Mouse (Mus musculus): ENCODE data around the gene Asb12. TPM values are rescaled to one million over a fixed set of nuclear protein-coding genes. Genes with fewer than 3 reads are reported as not detected.
"Not testable (repeated sequence)": the region's sequence is repeated elsewhere in the genome, so short reads cannot be mapped to it uniquely, and the experiment has no call there.

Gene Asb12
- polyA plus RNA-seq (2012; fragmentation: generic; extraction: Trizol) = not detected
- long read RNA-seq, experiment 1 = 0 reads
- long read RNA-seq, experiment 2 = 0 reads

GRCm38 (mm10) chrX:95557887-95558286 lies at the start of gene Asb12, which contains the start of gene Pfn5:
TSS of gene Asb12 (minus strand) at chrX:95557987.
TSS of gene Pfn5 (plus strand) at chrX:95558104.
- TF ChIP-seq CEBPB (IDR thresholded peaks at IDR 0.05; ENCODE audit: low read depth) (no peak), CTCF (IDR thresholded peaks at IDR 0.05; ENCODE audit: control insufficient read depth, insufficient read depth, insufficient read length) (no peak)
- no peak within 1 kb of the TSS for H3ac ChIP-seq (ENCODE audit: control insufficient read depth, insufficient read length, low read depth)
- H3K79me2 ChIP-seq (ENCODE audit: control insufficient read depth, insufficient read depth) = no peaks in the 10 kb centered on the region
- H3K4me3 ChIP-seq (ENCODE audit: insufficient read depth, poor library complexity, severe bottlenecking) = no peak within 1 kb of the TSS
- no peaks in the 10 kb centered on the region for H3K36me3 ChIP-seq (ENCODE audit: control insufficient read depth, insufficient read depth)
- H3K27me3 ChIP-seq (ENCODE audit: control insufficient read depth, insufficient read depth, insufficient read length) = no peaks in the 10 kb centered on the region
- H3K79me3 ChIP-seq (ENCODE audit: low read depth) = no peaks in the 10 kb centered on the region

GRCm38 (mm10) chrX:95600609-95601008 lies 42.8 kb upstream of the Asb12 start:
- TF ChIP-seq MYOD1 (IDR thresholded peaks at IDR 0.05; ENCODE audit: control insufficient read depth, insufficient read length, low read depth) (no peak), CTCF (IDR thresholded peaks at IDR 0.05; ENCODE audit: control insufficient read depth, insufficient read depth, insufficient read length) (no peak), MAX (IDR thresholded peaks at IDR 0.05) (no peak), USF1 (IDR thresholded peaks at IDR 0.05; ENCODE audit: low read depth) (no peak), CEBPB (IDR thresholded peaks at IDR 0.05; ENCODE audit: low read depth) (no peak), MYOG (IDR thresholded peaks at IDR 0.05; ENCODE audit: control insufficient read depth, extremely low read depth, insufficient read length) (no peak), FOSL1 (IDR thresholded peaks at IDR 0.05; ENCODE audit: insufficient read depth, low read length, poor library complexity, severe bottlenecking) (no peak)
- H3ac ChIP-seq (ENCODE audit: control insufficient read depth, insufficient read length, low read depth) = no peak overlapping the region
- no peaks in the 10 kb centered on the region for H3K79me3 ChIP-seq (ENCODE audit: low read depth)
- no peaks in the 10 kb centered on the region for H3K36me3 ChIP-seq (ENCODE audit: control insufficient read depth, insufficient read depth)
- H3K79me2 ChIP-seq (ENCODE audit: control insufficient read depth, insufficient read depth) = no peaks in the 10 kb centered on the region
- no peaks in the 10 kb centered on the region for H3K27me3 ChIP-seq (ENCODE audit: control insufficient read depth, insufficient read depth, insufficient read length)
- H3K4me3 ChIP-seq (ENCODE audit: insufficient read depth, poor library complexity, severe bottlenecking) = no peak overlapping the region

- Histone ChIP-seq H3K79me2 (ENCODE audit: control insufficient read depth, insufficient read depth) (no peaks in the 10 kb centered on the region), H3K27me3 (ENCODE audit: control insufficient read depth, insufficient read depth, insufficient read length) (no peaks in the 10 kb centered on the region), H3ac (ENCODE audit: control insufficient read depth, insufficient read length, low read depth) (no peak overlapping the region), H3K4me3 (ENCODE audit: insufficient read depth, poor library complexity, severe bottlenecking) (no peak overlapping the region), H3K79me3 (ENCODE audit: low read depth) (no peaks in the 10 kb centered on the region), H3K36me3 (ENCODE audit: control insufficient read depth, insufficient read depth) (no peaks in the 10 kb centered on the region)
- TF ChIP-seq FOSL1 (IDR thresholded peaks at IDR 0.05; ENCODE audit: insufficient read depth, low read length, poor library complexity, severe bottlenecking) = no peak
- TF ChIP-seq MYOD1 (IDR thresholded peaks at IDR 0.05; ENCODE audit: control insufficient read depth, insufficient read length, low read depth) = no peak
- no peak for TF ChIP-seq USF1 (IDR thresholded peaks at IDR 0.05; ENCODE audit: low read depth)
- TF ChIP-seq CTCF (IDR thresholded peaks at IDR 0.05; ENCODE audit: control insufficient read depth, insufficient read depth, insufficient read length) = no peak
- TF ChIP-seq MYOG (IDR thresholded peaks at IDR 0.05; ENCODE audit: control insufficient read depth, extremely low read depth, insufficient read length) = no peak
- TF ChIP-seq MAX (IDR thresholded peaks at IDR 0.05) = no peak
- no peak for TF ChIP-seq CEBPB (IDR thresholded peaks at IDR 0.05; ENCODE audit: low read depth)
These were observed 3.5 kb downstream of the Asb12 start for GRCm38 (mm10) chrX:95554321-95554720.

DNA sequence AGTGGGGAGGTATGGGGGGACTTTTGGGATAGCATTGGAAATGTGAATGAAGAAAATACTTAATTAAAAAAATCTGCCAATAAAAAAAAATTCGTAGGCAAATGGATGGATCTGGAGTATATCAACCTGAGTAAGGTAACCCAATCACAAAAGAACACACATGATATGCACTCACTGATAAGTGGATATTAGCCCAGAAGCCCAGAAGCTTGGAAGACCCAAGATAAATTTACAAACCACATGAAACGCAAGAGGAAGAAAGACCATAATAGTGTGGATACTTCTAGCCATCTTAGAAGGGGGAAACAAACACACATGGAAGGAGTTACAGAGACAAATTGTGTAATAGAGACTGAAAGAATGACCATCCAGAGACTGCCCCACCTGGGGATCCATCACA lies 22.3 kb downstream of the Asb12 start:
- H3ac ChIP-seq (ENCODE audit: control insufficient read depth, insufficient read length, low read depth); H3K79me3 ChIP-seq (ENCODE audit: low read depth); H3K4me3 ChIP-seq (ENCODE audit: insufficient read depth, poor library complexity, severe bottlenecking); H3K79me2 ChIP-seq (ENCODE audit: control insufficient read depth, insufficient read depth); H3K27me3 ChIP-seq (ENCODE audit: control insufficient read depth, insufficient read depth, insufficient read length); H3K36me3 ChIP-seq (ENCODE audit: control insufficient read depth, insufficient read depth): not testable (repeated sequence)

GRCm38 (mm10) chrX:95525166-95525565 lies 32.6 kb downstream of the Asb12 start:
- TF ChIP-seq MAX (IDR thresholded peaks at IDR 0.05) (no peak), USF1 (IDR thresholded peaks at IDR 0.05; ENCODE audit: low read depth) (no peak), MYOG (IDR thresholded peaks at IDR 0.05; ENCODE audit: control insufficient read depth, extremely low read depth, insufficient read length) (no peak), CEBPB (IDR thresholded peaks at IDR 0.05; ENCODE audit: low read depth) (no peak), MYOD1 (IDR thresholded peaks at IDR 0.05; ENCODE audit: control insufficient read depth, insufficient read length, low read depth) (no peak), CTCF (IDR thresholded peaks at IDR 0.05; ENCODE audit: control insufficient read depth, insufficient read depth, insufficient read length) (no peak), FOSL1 (IDR thresholded peaks at IDR 0.05; ENCODE audit: insufficient read depth, low read length, poor library complexity, severe bottlenecking) (no peak)
- no peak overlapping the region for H3K4me3 ChIP-seq (ENCODE audit: insufficient read depth, poor library complexity, severe bottlenecking)
- no peaks in the 10 kb centered on the region for H3K36me3 ChIP-seq (ENCODE audit: control insufficient read depth, insufficient read depth)
- no peak overlapping the region for H3ac ChIP-seq (ENCODE audit: control insufficient read depth, insufficient read length, low read depth)
- no peaks in the 10 kb centered on the region for H3K79me2 ChIP-seq (ENCODE audit: control insufficient read depth, insufficient read depth)
- no peaks in the 10 kb centered on the region for H3K27me3 ChIP-seq (ENCODE audit: control insufficient read depth, insufficient read depth, insufficient read length)
- no peaks in the 10 kb centered on the region for H3K79me3 ChIP-seq (ENCODE audit: low read depth)

GRCm38 (mm10) chrX:95523883-95524282 lies 33.9 kb downstream of the Asb12 start:
- TF ChIP-seq CTCF (IDR thresholded peaks at IDR 0.05; ENCODE audit: control insufficient read depth, insufficient read depth, insufficient read length) = no peak
- no peak for TF ChIP-seq USF1 (IDR thresholded peaks at IDR 0.05; ENCODE audit: low read depth)
- no peak for TF ChIP-seq CEBPB (IDR thresholded peaks at IDR 0.05; ENCODE audit: low read depth)
- TF ChIP-seq FOSL1 (IDR thresholded peaks at IDR 0.05; ENCODE audit: insufficient read depth, low read length, poor library complexity, severe bottlenecking) = no peak
- no peak for TF ChIP-seq MAX (IDR thresholded peaks at IDR 0.05)
- TF ChIP-seq MYOD1 (IDR thresholded peaks at IDR 0.05; ENCODE audit: control insufficient read depth, insufficient read length, low read depth) = no peak
- Histone ChIP-seq H3K79me2 (ENCODE audit: control insufficient read depth, insufficient read depth) (no peaks in the 10 kb centered on the region), H3K79me3 (ENCODE audit: low read depth) (no peaks in the 10 kb centered on the region), H3K4me3 (ENCODE audit: insufficient read depth, poor library complexity, severe bottlenecking) (no peak overlapping the region), H3ac (ENCODE audit: control insufficient read depth, insufficient read length, low read depth) (no peak overlapping the region), H3K27me3 (ENCODE audit: control insufficient read depth, insufficient read depth, insufficient read length) (no peaks in the 10 kb centered on the region), H3K36me3 (ENCODE audit: control insufficient read depth, insufficient read depth) (no peaks in the 10 kb centered on the region)

All from C2C12 (cell line).